Mouse (Mus musculus) stomach, postnatal 0 days (tissue): ENCODE results near the gene Cdc14a. TPM values are rescaled to one million over a fixed set of nuclear protein-coding genes. Genes with fewer than 3 reads are reported as not detected.

ENCODE experiments used
- ATAC-seq: fragments of 200-750 bp; cut with Nextera tagmentation; 2 replicates; pipeline ENCODE4 v1.8.0; 2017; ENCODE audit not compliant: low FRiP score, low TSS enrichment
- DNase-seq: peaks from one replicate; pipeline ENCODE4 v3.0.0-alpha.2; 2016; ENCODE audit warnings: low spot score
- H3K27ac ChIP-seq: fragments of 300-500 bp; sonication (generic); replicated peaks from 2 replicates; pipeline ENCODE4 v1.5.1; 2014; ENCODE audit warnings: mild to moderate bottlenecking, control low read depth
- H3K27me3 ChIP-seq: fragments of 300-500 bp; sonication (generic); 2 replicates; pipeline ENCODE4 v1.6.1; 2014; ENCODE audit warnings: low read length; ENCODE audit not compliant: control insufficient read depth, insufficient read depth
- H3K36me3 ChIP-seq: fragments of 300-500 bp; sonication (generic); 2 replicates; pipeline ENCODE4 v1.6.1; 2014; ENCODE audit warnings: low read length, mixed read lengths; ENCODE audit not compliant: control insufficient read depth, insufficient read depth
- H3K4me1 ChIP-seq: fragments of 300-500 bp; sonication (generic); replicated peaks from 2 replicates; pipeline ENCODE4 v1.6.1; 2014; ENCODE audit warnings: antibody characterized with exemption; ENCODE audit not compliant: control insufficient read depth, insufficient read depth
- H3K4me2 ChIP-seq: fragments of 300-500 bp; sonication (generic); replicated peaks from 2 replicates; pipeline ENCODE4 v1.6.1; 2014; ENCODE audit warnings: low read depth, mild to moderate bottlenecking, control low read depth, moderate library complexity
- H3K4me3 ChIP-seq: fragments of 300-500 bp; sonication (generic); 2 replicates; pipeline ENCODE4 v1.5.1; 2014; ENCODE audit warnings: low read depth, low read length, control low read depth
- H3K9ac ChIP-seq: fragments of 300-500 bp; sonication (generic); 2 replicates; pipeline ENCODE4 v1.6.1; 2014; ENCODE audit warnings: mild to moderate bottlenecking, low read length, control low read depth, mixed read lengths
- H3K9me3 ChIP-seq: fragments of 300-500 bp; sonication (generic); 2 replicates; pipeline ENCODE4 v1.6.1; 2016; ENCODE audit warnings: low read length; ENCODE audit not compliant: control insufficient read depth
- CTCF ChIP-seq: IDR thresholded peaks from 2 replicates; pipeline ENCODE4 v1.5.1; 2016; ENCODE audit warnings: antibody characterized with exemption, low read depth, mild to moderate bottlenecking, moderate library complexity
- EP300 ChIP-seq: optimal IDR thresholded peaks from 2 replicates; pipeline ENCODE3; 2016; ENCODE audit warnings: antibody characterized with exemption
- WGBS: fragments of 180-500 bp; shearing (Covaris S2); extraction: QIAGEN DNeasy Blood & Tissue Kit; methylation state at CpG from one replicate; pipeline ENCODE4 v1.1.7; 2014; 5-methylcytosine and 5-hydroxymethylcytosine counted together
- polyA plus RNA-seq: library from polyadenylated mRNA; unstranded; fragments of >200 nt; fragmentation: Nextera tagmentation; extraction: Ambion mirVana; gene quantifications from 2 replicates; pipeline ENCODE4 v1.2.1, GENCODE M21; 2015

Cdc14a gene
- polyA plus RNA-seq, 1 experiment from 2014 or later, result 4.6 TPM

DNA sequence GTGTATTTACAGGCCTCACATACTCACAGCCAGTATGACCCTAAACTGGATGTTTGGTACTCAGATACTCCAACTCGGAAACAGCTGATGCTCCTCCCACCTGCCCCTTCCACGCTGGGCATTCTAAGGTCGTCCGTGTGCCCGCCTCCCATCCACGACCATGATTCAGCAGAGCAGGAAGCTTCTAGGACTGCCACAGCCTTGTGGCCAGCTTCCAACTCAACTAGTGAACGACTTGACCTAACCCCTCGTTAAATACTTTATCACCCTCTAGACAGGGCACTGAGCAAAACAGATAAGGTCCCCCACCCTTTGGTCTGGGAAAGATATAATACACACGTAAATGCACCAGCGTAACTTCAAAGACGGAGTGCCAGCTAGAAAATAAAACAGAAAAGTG, 35.0 kb downstream of the Cdc14a start:
- 50% methylated on average over 11 of the region's 11 CpGs for WGBS
- Histone ChIP-seq H3K4me3 (no peak overlapping the region), H3K36me3 (no peaks in the 10 kb centered on the region), H3K4me2 (no peak overlapping the region), H3K9me3 (no peaks in the 10 kb centered on the region), H3K27ac (no peak overlapping the region), H3K4me1 (no peaks in the 10 kb centered on the region), H3K27me3 (no peaks in the 10 kb centered on the region), H3K9ac (no peak overlapping the region)
- TF ChIP-seq EP300 (no peak), CTCF (no peak)
- ATAC-seq (peak; percentile 87), DNase-seq (peak; percentile 58)

- Histone ChIP-seq H3K4me2 (no peak overlapping the region), H3K36me3 (no peaks in the 10 kb centered on the region), H3K9ac (no peak overlapping the region), H3K9me3 (no peaks in the 10 kb centered on the region), H3K27me3 (no peaks in the 10 kb centered on the region), H3K4me3 (no peak overlapping the region), H3K4me1 (no peaks in the 10 kb centered on the region), H3K27ac (no peak overlapping the region)
- DNase-seq (no peak), ATAC-seq (no peak)
- TF ChIP-seq CTCF (no peak), EP300 (no peak)
Measured at GRCm38 (mm10) chr3:116386886-116387285, 36.9 kb downstream of the Cdc14a start.

GRCm38 (mm10) chr3:116386342-116386741, 37.5 kb downstream of the Cdc14a start:
- no peak for ATAC-seq
- no peak overlapping the region for H3K4me3 ChIP-seq
- 72% methylated on average over 6 of the region's 6 CpGs for WGBS
- H3K9ac ChIP-seq, result no peak overlapping the region
- TF ChIP-seq EP300, result no peak
- TF ChIP-seq CTCF, result no peak
- H3K4me1 ChIP-seq, result no peaks in the 10 kb centered on the region
- H3K27ac ChIP-seq, result no peak overlapping the region
- H3K27me3 ChIP-seq, result no peaks in the 10 kb centered on the region
- no peaks in the 10 kb centered on the region for H3K36me3 ChIP-seq
- no peaks in the 10 kb centered on the region for H3K9me3 ChIP-seq
- DNase-seq, result no peak
- H3K4me2 ChIP-seq, result no peak overlapping the region

GRCm38 (mm10) chr3:116384319-116384718, 39.5 kb downstream of the Cdc14a start:
- Histone ChIP-seq H3K36me3 (no peaks in the 10 kb centered on the region), H3K27ac (no peak overlapping the region), H3K9ac (no peak overlapping the region), H3K9me3 (no peaks in the 10 kb centered on the region), H3K4me1 (no peaks in the 10 kb centered on the region; the same call in 1 of the 2 replicates), H3K4me2 (no peak overlapping the region), H3K27me3 (no peaks in the 10 kb centered on the region), H3K4me3 (no peak overlapping the region)
- 68% methylated on average over 7 of the region's 7 CpGs for WGBS
- ATAC-seq, result no peak
- no peak for DNase-seq
- TF ChIP-seq CTCF (no peak), EP300 (no peak)

DNA sequence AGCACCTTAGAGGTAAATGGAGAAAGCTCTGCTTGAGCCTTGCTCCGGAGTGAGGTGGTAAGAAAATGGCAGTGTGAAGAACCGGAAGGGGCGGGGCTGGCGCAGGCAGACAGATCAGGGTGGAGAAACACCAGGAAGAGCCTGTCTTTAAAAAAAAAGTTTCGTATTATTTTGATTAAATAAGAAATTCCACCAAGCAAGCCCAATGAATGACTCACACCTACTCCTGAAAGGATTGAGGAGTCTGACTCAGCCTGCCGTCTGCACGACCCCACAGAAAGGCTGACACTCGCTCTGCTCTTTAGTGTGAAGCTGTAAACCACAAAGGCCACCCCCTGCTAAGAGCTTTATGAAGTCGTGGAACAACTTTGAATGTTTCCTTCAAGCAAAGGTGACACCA, 43.5 kb downstream of the Cdc14a start:
- H3K27me3 ChIP-seq, result no peaks in the 10 kb centered on the region
- TF ChIP-seq CTCF, result no peak
- no peak for TF ChIP-seq EP300
- peak; percentile 58 for ATAC-seq
- WGBS, result 49% methylated on average over 9 of the region's 9 CpGs
- H3K27ac ChIP-seq, result peak overlapping the region; percentile 53
- no peak overlapping the region for H3K4me3 ChIP-seq
- H3K9ac ChIP-seq, result no peak overlapping the region
- no peaks in the 10 kb centered on the region for H3K9me3 ChIP-seq
- DNase-seq, result peak; percentile 33
- H3K36me3 ChIP-seq, result no peaks in the 10 kb centered on the region
- H3K4me2 ChIP-seq, result no peak overlapping the region
- no peaks in the 10 kb centered on the region; the same call in 1 of the 2 replicates for H3K4me1 ChIP-seq

- H3K4me2 ChIP-seq, result no peak overlapping the region
- peak; percentile 87 for ATAC-seq
- H3K36me3 ChIP-seq, result no peaks in the 10 kb centered on the region
- H3K4me1 ChIP-seq, result no peaks in the 10 kb centered on the region; the same call in 1 of the 2 replicates
- no peak for DNase-seq
- 61% methylated on average over 2 of the region's 2 CpGs for WGBS
- H3K27ac ChIP-seq, result peak overlapping the region; percentile 56
- H3K27me3 ChIP-seq, result no peaks in the 10 kb centered on the region
- H3K4me3 ChIP-seq, result no peak overlapping the region
- no peak overlapping the region for H3K9ac ChIP-seq
- TF ChIP-seq CTCF (no peak), EP300 (no peak)
- no peaks in the 10 kb centered on the region for H3K9me3 ChIP-seq
Measured at GRCm38 (mm10) chr3:116375442-116375841, 48.4 kb downstream of the Cdc14a start.
